Mouse (Mus musculus): ENCODE results near the gene Rfx1. TPM values are rescaled to one million over a fixed set of nuclear protein-coding genes. Genes with fewer than 3 reads are reported as not detected.

Gene Rfx1
- total and polyA plus RNA-seq, 3 experiments, result 2.4 to 41.4 (median 14.3) TPM

GRCm38 (mm10) chr8:84103601-84104000 is 37.0 kb downstream of the Rfx1 start:
- Histone ChIP-seq H3K36me3 (replicated peaks) (peaks cover 43% of the 10 kb centered on the region), H3K4me3 (ENCODE audit: low read depth, low read length) (peak overlapping the region; percentile 75), H3K4me1 (ENCODE audit: insufficient read depth, low read depth, low read length) (peaks cover 38% of the 10 kb centered on the region), H3K27me3 (ENCODE audit: insufficient read depth, low read length) (no peaks in the 10 kb centered on the region), H3K9me3 (replicated peaks) (0 out of 2 replicates have a peak, but pooled peaks cover 2% of the 10 kb centered on the region)
- no peak for ATAC-seq (ENCODE audit: extremely low read depth, insufficient number of reproducible peaks, low FRiP score, poor library complexity, severe bottlenecking)
- TF ChIP-seq POLR2AphosphoS5 (IDR thresholded peaks at IDR 0.05; ENCODE audit: insufficient replicate concordance, low read depth, low read length) (no peak), TAL1 (conservative IDR thresholded peaks at IDR 0.05; ENCODE audit: low read depth, low read length) (no peak), CTCF (IDR thresholded peaks at IDR 0.05; ENCODE audit: low read depth, low read length) (no peak), GATA1 (IDR thresholded peaks at IDR 0.05; ENCODE audit: borderline replicate concordance, low read length) (no peak), GATA2 (IDR thresholded peaks at IDR 0.05; ENCODE audit: borderline replicate concordance, low read depth, low read length) (no peak)
- DNase-seq (ENCODE audit: low spot score), result no peak

GRCm38 (mm10) chr8:84104221-84104620 is 37.6 kb downstream of the Rfx1 start:
- TF ChIP-seq GATA2 (IDR thresholded peaks at IDR 0.05; ENCODE audit: borderline replicate concordance, low read depth, low read length) (no peak), POLR2AphosphoS5 (IDR thresholded peaks at IDR 0.05; ENCODE audit: insufficient replicate concordance, low read depth, low read length) (no peak), CTCF (IDR thresholded peaks at IDR 0.05; ENCODE audit: low read depth, low read length) (no peak), GATA1 (IDR thresholded peaks at IDR 0.05; ENCODE audit: borderline replicate concordance, low read length) (no peak), TAL1 (conservative IDR thresholded peaks at IDR 0.05; ENCODE audit: low read depth, low read length) (no peak)
- DNase-seq (ENCODE audit: low spot score) (peak; percentile 90), ATAC-seq (ENCODE audit: extremely low read depth, insufficient number of reproducible peaks, low FRiP score, poor library complexity, severe bottlenecking) (no peak)
- Histone ChIP-seq H3K4me3 (ENCODE audit: low read depth, low read length) (peak overlapping the region; percentile 75), H3K27me3 (ENCODE audit: insufficient read depth, low read length) (no peaks in the 10 kb centered on the region), H3K4me1 (ENCODE audit: insufficient read depth, low read depth, low read length) (peaks cover 38% of the 10 kb centered on the region), H3K36me3 (replicated peaks) (peaks cover 37% of the 10 kb centered on the region), H3K9me3 (replicated peaks) (0 out of 2 replicates have a peak, but pooled peaks cover 2% of the 10 kb centered on the region)

GRCm38 (mm10) chr8:84104697-84105609 is 38.3 kb downstream of the Rfx1 start, which contains the start of gene Dcaf15:
TSS of gene Dcaf15 (minus strand) at chr8:84104768.
- TF ChIP-seq POLR2AphosphoS5 (IDR thresholded peaks at IDR 0.05; ENCODE audit: insufficient replicate concordance, low read depth, low read length) (no peak), CTCF (IDR thresholded peaks at IDR 0.05; ENCODE audit: low read depth, low read length) (no peak), TAL1 (conservative IDR thresholded peaks at IDR 0.05; ENCODE audit: low read depth, low read length) (no peak), GATA2 (IDR thresholded peaks at IDR 0.05; ENCODE audit: borderline replicate concordance, low read depth, low read length) (no peak), GATA1 (IDR thresholded peaks at IDR 0.05; ENCODE audit: borderline replicate concordance, low read length) (no peak)
- ATAC-seq (ENCODE audit: extremely low read depth, insufficient number of reproducible peaks, low FRiP score, poor library complexity, severe bottlenecking) (peak; percentile 97), DNase-seq (ENCODE audit: low spot score) (peak; percentile 100)
- H3K4me3 ChIP-seq (ENCODE audit: low read depth, low read length), result peak within 1 kb of the TSS; percentile 75
- no peaks in the 10 kb centered on the region for H3K27me3 ChIP-seq (ENCODE audit: insufficient read depth, low read length)
- H3K36me3 ChIP-seq (replicated peaks), result peaks cover 30% of the 10 kb centered on the region
- peaks cover 38% of the 10 kb centered on the region for H3K4me1 ChIP-seq (ENCODE audit: insufficient read depth, low read depth, low read length)
- 0 out of 2 replicates have a peak, but pooled peaks cover 2% of the 10 kb centered on the region for H3K9me3 ChIP-seq (replicated peaks)

- TF ChIP-seq GATA1 (IDR thresholded peaks at IDR 0.05; ENCODE audit: borderline replicate concordance, low read length), result no peak
- no peak for TF ChIP-seq CTCF (IDR thresholded peaks at IDR 0.05; ENCODE audit: low read depth, low read length)
- no peak for TF ChIP-seq GATA2 (IDR thresholded peaks at IDR 0.05; ENCODE audit: borderline replicate concordance, low read depth, low read length)
- no peak for TF ChIP-seq TAL1 (conservative IDR thresholded peaks at IDR 0.05; ENCODE audit: low read depth, low read length)
- no peak for TF ChIP-seq POLR2AphosphoS5 (IDR thresholded peaks at IDR 0.05; ENCODE audit: insufficient replicate concordance, low read depth, low read length)
- Histone ChIP-seq H3K9me3 (replicated peaks) (0 out of 2 replicates have a peak, but pooled peaks cover 2% of the 10 kb centered on the region), H3K4me3 (ENCODE audit: low read depth, low read length) (no peak overlapping the region), H3K4me1 (ENCODE audit: insufficient read depth, low read depth, low read length) (peaks cover 36% of the 10 kb centered on the region), H3K36me3 (replicated peaks) (peaks cover 24% of the 10 kb centered on the region), H3K27me3 (ENCODE audit: insufficient read depth, low read length) (no peaks in the 10 kb centered on the region)
- ATAC-seq (ENCODE audit: extremely low read depth, insufficient number of reproducible peaks, low FRiP score, poor library complexity, severe bottlenecking), result no peak
- DNase-seq (ENCODE audit: low spot score), result no peak
These were observed 39.0 kb downstream of the Rfx1 start for GRCm38 (mm10) chr8:84105676-84106075.

- peaks cover 19% of the 10 kb centered on the region for H3K36me3 ChIP-seq (replicated peaks)
- no peak for DNase-seq (ENCODE audit: low spot score)
- H3K4me3 ChIP-seq (ENCODE audit: low read depth, low read length), result no peak overlapping the region
- no peaks in the 10 kb centered on the region for H3K27me3 ChIP-seq (ENCODE audit: insufficient read depth, low read length)
- no peak for ATAC-seq (ENCODE audit: extremely low read depth, insufficient number of reproducible peaks, low FRiP score, poor library complexity, severe bottlenecking)
- H3K9me3 ChIP-seq (replicated peaks), result 0 out of 2 replicates have a peak, but pooled peaks cover 2% of the 10 kb centered on the region
- TF ChIP-seq GATA1 (IDR thresholded peaks at IDR 0.05; ENCODE audit: borderline replicate concordance, low read length), result no peak
- TF ChIP-seq GATA2 (IDR thresholded peaks at IDR 0.05; ENCODE audit: borderline replicate concordance, low read depth, low read length), result no peak
- no peak for TF ChIP-seq TAL1 (conservative IDR thresholded peaks at IDR 0.05; ENCODE audit: low read depth, low read length)
- TF ChIP-seq POLR2AphosphoS5 (IDR thresholded peaks at IDR 0.05; ENCODE audit: insufficient replicate concordance, low read depth, low read length), result no peak
- TF ChIP-seq CTCF (IDR thresholded peaks at IDR 0.05; ENCODE audit: low read depth, low read length), result no peak
- peaks cover 35% of the 10 kb centered on the region for H3K4me1 ChIP-seq (ENCODE audit: insufficient read depth, low read depth, low read length)
These were observed 39.8 kb downstream of the Rfx1 start for GRCm38 (mm10) chr8:84106216-84107040.

Data from G1E (cell line).